Mouse (Mus musculus) liver, embryonic 11.5 days (tissue): ENCODE measurements around the gene Hgf. TPM values are rescaled to one million over a fixed set of nuclear protein-coding genes. Genes with fewer than 3 reads are reported as not detected.
A peak's percentile ranks its signal among the peaks of the same experiment; 100 is the strongest.

Source experiments
- ATAC-seq: fragments of 200-750 bp; cut with Nextera tagmentation; replicated peaks from 2 replicates; pipeline ENCODE4 v1.8.0; 2017; ENCODE audit warnings: moderate number of reproducible peaks, mild to moderate bottlenecking, moderate TSS enrichment, moderate library complexity; ENCODE audit not compliant: low FRiP score
- DNase-seq: peaks from one replicate; pipeline ENCODE4 v3.0.0-alpha.2; 2017; ENCODE audit warnings: low spot score
- H3K27ac ChIP-seq: fragments of 300-500 bp; sonication (generic); 2 replicates; pipeline ENCODE4 v1.5.1; 2014; ENCODE audit warnings: mild to moderate bottlenecking, low read depth, low read length, control low read depth
- H3K27me3 ChIP-seq: fragments of 300-500 bp; sonication (generic); replicated peaks from 2 replicates; pipeline ENCODE4 v1.6.1; 2014; ENCODE audit warnings: low read length, mixed read lengths; ENCODE audit not compliant: control insufficient read depth, insufficient read depth
- H3K36me3 ChIP-seq: fragments of 300-500 bp; sonication (generic); 2 replicates; pipeline ENCODE4 v1.6.1; 2014; ENCODE audit warnings: mild to moderate bottlenecking, low read length, moderate library complexity, mixed read lengths; ENCODE audit not compliant: control insufficient read depth, insufficient read depth
- H3K4me1 ChIP-seq: fragments of 300-500 bp; sonication (generic); replicated peaks from 2 replicates; pipeline ENCODE4 v1.6.1; 2014; ENCODE audit warnings: low read length, mixed read lengths; ENCODE audit not compliant: control insufficient read depth, insufficient read depth
- H3K4me2 ChIP-seq: fragments of 300-500 bp; sonication (generic); 2 replicates; pipeline ENCODE4 v1.6.1; 2014; ENCODE audit warnings: mild to moderate bottlenecking, control low read depth, moderate library complexity
- H3K4me3 ChIP-seq: fragments of 300-500 bp; sonication (generic); 2 replicates; pipeline ENCODE4 v1.5.1; 2014; ENCODE audit warnings: low read depth, low read length, control low read depth
- H3K9ac ChIP-seq: fragments of 300-500 bp; sonication (generic); 2 replicates; pipeline ENCODE4 v1.6.1; 2014; ENCODE audit warnings: low read depth, low read length, control low read depth
- H3K9me3 ChIP-seq: fragments of 300-500 bp; sonication (generic); 2 replicates; pipeline ENCODE4 v1.6.1; 2016; ENCODE audit warnings: low read length, inconsistent platforms, mixed read lengths; ENCODE audit not compliant: control insufficient read depth
- WGBS: fragments of 180-500 bp; shearing (Covaris S2); extraction: QIAGEN DNeasy Blood & Tissue Kit; methylation state at CpG from one replicate; pipeline ENCODE4 v1.1.7; 2014; 5-methylcytosine and 5-hydroxymethylcytosine counted together
- polyA plus RNA-seq: library from polyadenylated mRNA; unstranded; fragments of >200 nt; fragmentation: Nextera tagmentation; extraction: Ambion mirVana; gene quantifications from 2 replicates; pipeline ENCODE4 v1.2.1, GENCODE M21; 2014

The Hgf gene
- 8.0 and 10.8 TPM in 2 replicates for polyA plus RNA-seq

GRCm38 (mm10) chr5:16553304-16554047, at the start of gene Hgf:
Hgf (plus strand) TSS chr5:16553495.
- DNase-seq = peak; percentile 48
- Histone ChIP-seq H3K27ac (peak within 1 kb of the TSS; percentile 43; the same call in 1 of the 2 replicates), H3K4me3 (peak within 1 kb of the TSS; percentile 39), H3K36me3 (no peaks in the 10 kb centered on the region), H3K9ac (peak within 1 kb of the TSS; percentile 50), H3K4me2 (peak within 1 kb of the TSS; percentile 55), H3K9me3 (no peaks in the 10 kb centered on the region), H3K4me1 (peaks cover 2% of the 10 kb centered on the region; the same call in 1 of the 2 replicates), H3K27me3 (no peaks in the 10 kb centered on the region)
- 4% methylated on average over 16 of the region's 16 CpGs for WGBS
- peak; percentile 69 for ATAC-seq

- DNase-seq (no peak), ATAC-seq (no peak)
- Histone ChIP-seq H3K27me3 (no peaks in the 10 kb centered on the region), H3K9me3 (no peaks in the 10 kb centered on the region), H3K36me3 (no peaks in the 10 kb centered on the region), H3K27ac (no peak overlapping the region), H3K4me1 (no peaks in the 10 kb centered on the region), H3K4me3 (no peak overlapping the region), H3K4me2 (no peak overlapping the region), H3K9ac (no peak overlapping the region)
- WGBS = 74% methylated on average over 4 of the region's 4 CpGs
Measured at GRCm38 (mm10) chr5:16506702-16507350, 46.5 kb upstream of the Hgf start.

DNA sequence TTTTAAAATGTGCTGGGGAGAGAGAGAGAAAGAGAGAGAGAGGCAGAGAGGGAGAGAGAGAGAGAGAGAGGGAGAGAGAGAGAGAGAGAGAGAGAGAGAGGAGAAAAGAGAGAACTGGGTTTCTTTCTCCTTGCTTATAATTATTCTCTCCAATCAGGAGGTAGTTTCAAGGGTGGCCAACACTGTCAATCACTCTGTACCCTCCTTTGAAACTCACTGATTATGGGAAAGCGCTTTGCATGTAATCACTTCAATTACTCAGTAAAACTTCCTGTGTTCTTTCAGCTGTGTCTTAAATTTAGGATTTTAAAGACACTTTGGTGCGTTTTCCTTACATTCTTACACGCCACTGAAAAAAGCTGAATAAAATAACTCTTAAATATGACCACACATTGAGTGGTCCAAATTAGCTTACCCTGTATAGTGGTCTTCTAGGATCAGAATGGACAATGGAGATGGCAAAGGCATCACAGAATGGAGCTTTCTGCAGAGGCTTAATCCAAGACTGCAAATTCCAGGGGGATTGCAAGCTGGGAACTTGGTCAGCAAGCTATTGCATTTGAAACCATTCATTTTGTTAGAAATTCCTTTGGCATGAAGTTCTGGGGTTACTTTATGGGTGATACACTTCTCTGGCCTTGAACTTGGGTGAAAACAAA, 21.5 kb upstream of the Hgf start:
- Histone ChIP-seq H3K4me1 (no peaks in the 10 kb centered on the region), H3K4me3 (no peak overlapping the region), H3K4me2 (no peak overlapping the region), H3K27me3 (no peaks in the 10 kb centered on the region), H3K9ac (no peak overlapping the region), H3K27ac (no peak overlapping the region), H3K9me3 (no peaks in the 10 kb centered on the region), H3K36me3 (no peaks in the 10 kb centered on the region)
- DNase-seq (no peak), ATAC-seq (no peak)
- 72% methylated on average over 3 of the region's 3 CpGs for WGBS

- no peaks in the 10 kb centered on the region for H3K4me1 ChIP-seq
- H3K36me3 ChIP-seq = no peaks in the 10 kb centered on the region
- no peaks in the 10 kb centered on the region for H3K9me3 ChIP-seq
- DNase-seq (no peak), ATAC-seq (no peak)
- no peak overlapping the region for H3K9ac ChIP-seq
- H3K27ac ChIP-seq = no peak overlapping the region
- 75% methylated on average over 2 of the region's 2 CpGs for WGBS
- H3K4me3 ChIP-seq = no peak overlapping the region
- no peak overlapping the region for H3K4me2 ChIP-seq
- H3K27me3 ChIP-seq = no peaks in the 10 kb centered on the region
Measured at GRCm38 (mm10) chr5:16538067-16538466, 15.2 kb upstream of the Hgf start.

GRCm38 (mm10) chr5:16541561-16542116, 11.7 kb upstream of the Hgf start:
- Histone ChIP-seq H3K9me3 (no peaks in the 10 kb centered on the region), H3K27ac (no peak overlapping the region), H3K27me3 (no peaks in the 10 kb centered on the region), H3K4me3 (no peak overlapping the region), H3K4me1 (no peaks in the 10 kb centered on the region), H3K36me3 (no peaks in the 10 kb centered on the region), H3K9ac (no peak overlapping the region), H3K4me2 (no peak overlapping the region)
- DNase-seq = no peak
- WGBS = 13% methylated on average over 2 of the region's 2 CpGs
- no peak for ATAC-seq

DNA sequence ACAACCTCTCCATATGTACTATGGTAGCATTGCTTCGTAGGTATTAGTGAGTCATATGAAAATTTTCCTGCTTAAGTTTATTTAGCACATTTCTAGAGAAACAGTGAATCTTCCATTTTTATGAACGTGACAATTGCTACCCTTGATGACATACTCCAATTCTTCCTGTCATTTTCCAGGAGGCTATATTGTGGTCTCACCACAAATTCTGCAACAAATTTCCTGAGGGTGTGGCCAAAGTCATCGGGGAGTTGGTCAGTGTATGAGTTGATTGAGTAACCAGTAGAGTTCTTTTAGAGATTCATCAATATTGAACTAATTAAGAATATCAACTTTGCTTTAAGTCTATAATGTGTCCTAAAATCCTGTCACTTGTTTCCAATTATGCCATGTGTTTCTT, 5.8 kb upstream of the Hgf start:
- no peaks in the 10 kb centered on the region for H3K4me1 ChIP-seq
- no peak overlapping the region for H3K4me2 ChIP-seq
- H3K9ac ChIP-seq = no peak overlapping the region
- H3K36me3 ChIP-seq = no peaks in the 10 kb centered on the region
- no peak for ATAC-seq
- H3K27ac ChIP-seq = no peak overlapping the region
- H3K9me3 ChIP-seq = no peaks in the 10 kb centered on the region
- 61% methylated on average over 3 of the region's 3 CpGs for WGBS
- DNase-seq = no peak
- no peak overlapping the region for H3K4me3 ChIP-seq
- H3K27me3 ChIP-seq = no peaks in the 10 kb centered on the region

DNA sequence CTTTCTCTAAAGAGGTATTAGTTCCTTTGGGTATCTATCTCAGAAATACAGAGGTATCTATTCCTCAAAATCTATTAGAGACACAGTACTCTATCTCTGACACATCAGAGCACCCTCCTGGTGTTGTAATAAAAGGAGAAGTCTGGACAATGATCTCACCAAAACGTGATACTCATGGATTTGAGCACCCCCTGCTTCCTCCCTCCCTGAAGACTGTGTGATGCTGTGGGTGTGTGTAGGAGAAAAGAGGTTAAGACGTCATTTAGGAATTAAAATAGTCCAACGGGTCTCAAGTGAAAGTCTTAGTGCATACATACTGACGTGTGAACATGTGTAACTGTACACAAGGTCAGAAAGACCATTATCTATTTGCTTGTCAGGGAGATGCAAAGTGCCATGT, 648 bp upstream of the Hgf start:
- no peaks in the 10 kb centered on the region for H3K36me3 ChIP-seq

GRCm38 (mm10) chr5:16560247-16560646, 7.0 kb downstream of the Hgf start:
- WGBS = 83% methylated on average over 3 of the region's 3 CpGs
- Histone ChIP-seq H3K4me2 (no peak overlapping the region), H3K27ac (no peak overlapping the region), H3K4me1 (no peaks in the 10 kb centered on the region), H3K27me3 (no peaks in the 10 kb centered on the region), H3K9me3 (no peaks in the 10 kb centered on the region), H3K4me3 (no peak overlapping the region), H3K36me3 (no peaks in the 10 kb centered on the region), H3K9ac (no peak overlapping the region)
- ATAC-seq (no peak), DNase-seq (no peak)

More for the DNA sequence above, 648 bp upstream of the Hgf start:
- Histone ChIP-seq H3K9me3 (no peaks in the 10 kb centered on the region), H3K4me2 (peak overlapping the region; percentile 55), H3K4me3 (no peak overlapping the region), H3K27me3 (no peaks in the 10 kb centered on the region), H3K9ac (no peak overlapping the region), H3K4me1 (peaks cover 2% of the 10 kb centered on the region; the same call in 1 of the 2 replicates), H3K27ac (no peak overlapping the region; the same call in 1 of the 2 replicates)
- no peak for DNase-seq
- 57% methylated on average over 4 of the region's 4 CpGs for WGBS
- no peak for ATAC-seq
